Mouse (Mus musculus): ENCODE measurements around the gene Acot5.
"Not testable (repeated sequence)": the region's sequence is repeated elsewhere in the genome, so short reads cannot be mapped to it uniquely, and the experiment has no call there.

Gene Acot5

DNA sequence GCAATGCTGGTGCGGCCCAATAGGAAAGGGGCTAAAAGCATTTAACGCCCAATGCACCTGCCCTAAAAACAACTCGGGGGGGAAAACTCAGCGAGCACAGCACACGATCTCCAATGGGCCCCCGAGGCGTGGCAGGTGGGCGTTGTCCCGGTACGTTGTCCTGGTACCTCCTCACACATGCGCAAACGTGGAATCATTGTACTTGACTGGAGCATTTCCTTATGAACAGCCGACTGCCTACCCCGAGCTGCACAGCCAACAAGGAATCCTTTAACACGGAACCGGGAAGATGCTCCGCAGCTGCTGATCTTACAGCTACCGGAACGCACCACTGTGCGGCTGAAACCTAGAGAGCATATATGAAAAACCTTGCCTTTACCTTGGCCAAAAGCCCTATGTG is 6.8 kb upstream of the Acot5 start:
- no peak for DNase-seq (ENCODE audit: low spot score)

DNA sequence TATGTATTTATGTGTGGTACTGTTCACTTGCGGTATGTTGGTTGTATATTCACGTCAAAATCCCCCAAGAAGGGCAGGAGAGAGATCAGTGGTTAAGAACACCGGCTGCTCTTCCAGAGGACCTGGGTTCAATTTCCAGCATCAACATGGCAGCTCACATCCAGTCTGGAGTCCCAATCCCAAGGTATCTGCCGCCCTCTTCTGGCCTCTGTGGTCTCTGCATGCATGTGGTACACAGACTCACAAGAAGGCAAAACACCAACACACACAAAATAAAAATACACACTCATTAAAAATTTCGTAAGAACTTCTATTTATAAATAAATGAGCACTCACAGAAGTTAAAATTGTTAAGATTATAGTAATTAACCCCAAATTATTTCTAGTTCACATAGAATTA is 5.9 kb upstream of the Acot5 start:
- no peak for DNase-seq (ENCODE audit: low spot score)

DNA sequence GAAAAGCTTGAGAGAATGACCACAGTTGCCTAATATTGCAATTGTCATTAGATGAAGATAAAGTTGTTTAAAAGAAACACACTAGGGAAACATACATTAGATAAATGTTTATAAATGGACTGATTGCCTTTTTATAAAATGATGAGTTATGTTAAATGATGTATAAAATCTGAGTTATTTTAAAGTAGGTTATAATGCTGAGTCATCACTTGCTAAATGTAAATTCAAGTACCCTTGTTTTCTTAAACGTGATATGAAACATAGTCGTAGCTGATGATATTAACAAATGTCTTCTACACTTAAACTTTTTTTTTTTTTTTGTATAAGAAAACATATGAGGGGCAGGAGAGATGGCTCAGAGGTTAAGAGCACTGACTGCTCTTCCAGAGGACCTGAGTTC is 5.3 kb upstream of the Acot5 start:
- DNase-seq (ENCODE audit: low spot score): no peak

DNA sequence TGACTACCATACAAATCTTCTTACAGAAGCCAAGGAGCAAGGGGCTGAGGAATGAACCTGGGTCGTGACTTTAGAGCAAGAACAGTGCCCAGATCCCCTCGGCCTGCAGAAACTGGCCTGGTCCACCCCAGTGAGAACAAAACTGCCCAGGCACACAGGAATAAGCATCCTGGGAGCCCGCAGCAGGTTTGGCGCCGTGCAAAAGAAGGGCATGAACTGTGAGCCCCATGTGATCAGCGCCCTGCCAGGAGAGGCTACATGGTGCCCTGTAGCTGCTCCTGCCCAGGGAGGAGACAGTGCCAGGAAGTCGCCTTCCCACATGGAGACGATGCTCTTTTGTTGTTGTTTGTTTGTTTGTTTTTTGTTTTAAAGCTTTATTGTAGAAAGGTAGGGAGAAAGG is 4.5 kb upstream of the Acot5 start:
- no peak for DNase-seq (ENCODE audit: low spot score)

DNA sequence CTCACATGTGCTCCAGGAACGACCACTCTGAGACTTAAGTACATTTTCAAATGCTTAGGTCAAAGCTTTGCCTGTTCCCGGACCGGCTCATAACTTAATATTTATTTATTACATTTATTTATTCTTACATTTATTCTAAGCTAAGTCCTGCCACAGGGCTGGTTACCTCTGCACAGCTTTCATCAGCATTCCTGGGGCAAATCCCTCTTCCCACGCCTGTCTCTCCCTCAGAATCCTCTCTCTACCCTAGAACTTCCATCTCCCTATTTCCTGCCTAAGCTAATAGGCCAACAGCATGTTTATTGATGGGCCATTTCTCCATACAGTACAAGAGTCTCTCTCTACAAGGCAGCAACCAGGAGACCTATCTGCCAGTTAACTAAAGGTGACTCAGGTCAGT is 1.4 kb upstream of the Acot5 start:
- no peak for DNase-seq (ENCODE audit: low spot score)

DNA sequence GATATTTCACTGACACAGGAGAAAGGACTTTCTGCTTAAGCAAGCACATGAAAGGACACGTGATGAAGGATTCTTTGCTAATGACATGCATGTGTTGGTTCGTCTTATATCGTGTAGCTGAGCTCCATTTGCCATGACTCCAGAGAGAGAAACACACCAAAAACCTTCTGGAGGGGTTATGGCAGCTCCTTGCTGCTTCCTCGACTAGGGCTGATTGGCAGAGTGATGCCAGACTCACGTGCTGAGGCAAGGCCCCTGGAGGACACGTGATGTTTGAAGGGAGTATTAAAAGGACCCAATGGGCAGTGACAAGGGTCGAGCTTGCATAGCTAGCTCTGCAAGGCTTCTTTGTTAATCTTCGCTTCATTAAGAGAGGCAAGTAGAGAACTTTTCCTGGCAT is 829 bp upstream of the Acot5 start:
- no peak for DNase-seq (ENCODE audit: low spot score)

DNA sequence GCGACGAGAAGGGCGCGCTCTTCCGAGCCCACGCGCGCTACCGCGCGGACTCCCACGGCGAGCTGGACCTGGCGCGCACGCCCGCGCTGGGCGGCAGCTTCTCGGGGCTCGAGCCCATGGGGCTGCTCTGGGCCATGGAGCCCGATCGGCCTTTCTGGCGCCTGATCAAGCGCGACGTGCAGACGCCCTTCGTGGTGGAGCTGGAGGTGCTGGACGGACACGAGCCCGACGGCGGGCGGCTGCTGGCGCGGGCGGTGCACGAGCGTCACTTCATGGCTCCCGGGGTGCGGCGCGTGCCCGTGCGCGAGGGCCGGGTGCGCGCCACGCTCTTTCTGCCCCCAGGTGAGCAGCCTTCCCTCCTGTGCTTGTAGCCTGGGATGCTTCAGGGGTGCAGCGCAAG is 457 bp downstream of the Acot5 start:
- peak; percentile 11 for DNase-seq (ENCODE audit: low spot score)

DNA sequence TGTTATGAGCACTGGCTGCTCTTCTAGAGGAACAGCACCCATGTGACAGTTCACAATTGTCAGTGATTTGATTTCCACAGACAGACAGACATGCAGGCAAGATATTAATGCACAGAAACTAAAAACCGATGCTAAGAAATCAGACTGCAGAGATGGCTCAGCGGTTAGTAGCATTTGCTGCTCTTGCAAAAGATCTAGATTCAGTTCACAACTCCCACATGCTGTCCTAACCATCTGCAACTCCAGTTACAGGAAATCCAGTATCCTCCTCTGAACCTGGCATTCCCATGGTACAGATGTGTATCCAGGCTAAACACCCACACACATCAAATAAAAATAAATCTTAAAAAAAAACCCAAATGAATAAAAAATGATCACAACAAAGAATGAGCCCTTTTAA is 2.6 kb downstream of the Acot5 start:
- no peak for DNase-seq (ENCODE audit: low spot score)

DNA sequence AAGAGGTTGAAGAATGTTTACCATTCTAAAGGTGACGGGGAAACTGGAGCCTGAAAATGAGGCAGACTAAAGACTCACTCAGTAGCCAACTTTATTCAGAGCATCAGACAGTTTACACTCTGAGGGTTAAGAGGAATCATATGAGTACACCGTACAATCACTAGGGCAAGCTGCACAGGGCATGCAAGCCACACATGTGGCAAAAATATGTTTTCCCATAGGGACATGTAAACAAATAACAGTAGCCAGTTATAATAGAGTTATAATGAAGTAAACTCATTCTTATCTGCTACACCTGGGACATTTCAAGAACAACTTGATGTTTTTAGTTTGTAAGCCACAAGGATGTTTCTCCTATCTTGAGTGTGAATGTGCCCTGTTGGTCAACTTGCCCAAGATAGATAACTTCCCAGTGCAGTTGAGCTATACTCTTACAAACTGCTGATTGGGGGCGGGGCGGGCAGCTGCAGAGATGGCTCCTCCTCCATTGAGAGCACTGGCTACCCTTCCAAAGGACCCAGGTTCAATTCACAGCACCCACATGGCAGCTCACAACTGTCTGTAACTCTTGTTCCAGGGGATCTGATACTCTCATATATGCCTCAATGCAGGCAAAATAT is 8.4 kb downstream of the Acot5 start:
- no peak for DNase-seq (ENCODE audit: low spot score)

DNA sequence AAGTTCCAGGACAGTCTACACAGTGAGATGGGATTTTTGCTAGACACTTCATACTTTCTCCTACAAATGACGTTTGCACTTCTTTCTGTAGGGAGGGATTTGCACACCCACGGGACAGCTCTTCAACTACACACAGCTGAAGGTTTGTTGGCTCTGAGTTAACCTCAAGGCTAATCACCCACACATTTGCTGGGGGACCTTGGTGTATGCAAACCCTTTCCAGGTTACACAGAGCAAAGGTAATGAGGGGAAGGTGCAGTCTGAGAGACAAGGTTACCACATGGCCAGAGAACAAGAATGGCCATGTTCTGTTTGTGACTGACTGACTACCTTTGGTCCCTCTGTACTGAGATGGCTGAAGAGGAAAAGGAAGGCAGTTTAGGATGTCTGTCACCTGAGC is 14.7 kb downstream of the Acot5 start:
- DNase-seq (ENCODE audit: low spot score): no peak

DNA sequence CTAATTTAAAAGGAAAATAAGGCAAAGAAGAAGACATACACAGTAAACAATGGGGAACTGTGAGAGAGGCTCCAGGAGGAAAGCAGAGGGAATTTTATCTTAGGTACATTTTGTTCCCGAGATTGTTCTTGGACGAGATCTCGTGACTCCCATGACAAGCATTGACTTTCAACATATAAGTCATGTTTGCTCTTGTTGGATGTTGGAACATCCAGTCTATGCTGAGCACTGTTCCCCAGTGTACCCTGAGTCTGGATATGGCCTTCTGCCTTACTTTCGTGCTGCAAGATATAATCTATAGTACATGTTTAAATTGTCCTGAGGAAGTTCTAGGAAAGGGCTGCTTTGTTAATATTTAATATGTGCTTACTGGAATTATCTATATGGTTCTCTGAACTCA is 15.5 kb downstream of the Acot5 start:
- DNase-seq (ENCODE audit: low spot score): no peak

DNA sequence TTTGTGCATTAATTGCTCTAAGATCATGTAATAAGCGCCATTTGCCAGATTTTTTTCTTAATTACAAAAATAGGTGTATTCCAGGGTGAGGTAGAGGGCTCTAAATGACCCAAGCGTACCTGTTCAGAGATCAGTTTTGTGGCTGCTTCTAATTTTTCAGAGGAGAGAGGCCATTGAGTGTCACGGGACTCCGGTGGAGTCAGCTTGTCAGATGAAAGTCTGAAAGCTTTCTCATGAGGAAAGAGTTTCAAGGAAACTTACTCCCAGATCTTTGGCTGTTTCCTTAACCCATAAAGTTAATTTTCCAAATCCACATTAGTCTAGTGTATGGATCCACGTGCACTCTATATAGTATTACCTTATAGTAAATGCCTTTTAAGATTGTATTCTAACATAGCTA is 25.5 kb downstream of the Acot5 start:
- DNase-seq (ENCODE audit: low spot score): not testable (repeated sequence)

DNA sequence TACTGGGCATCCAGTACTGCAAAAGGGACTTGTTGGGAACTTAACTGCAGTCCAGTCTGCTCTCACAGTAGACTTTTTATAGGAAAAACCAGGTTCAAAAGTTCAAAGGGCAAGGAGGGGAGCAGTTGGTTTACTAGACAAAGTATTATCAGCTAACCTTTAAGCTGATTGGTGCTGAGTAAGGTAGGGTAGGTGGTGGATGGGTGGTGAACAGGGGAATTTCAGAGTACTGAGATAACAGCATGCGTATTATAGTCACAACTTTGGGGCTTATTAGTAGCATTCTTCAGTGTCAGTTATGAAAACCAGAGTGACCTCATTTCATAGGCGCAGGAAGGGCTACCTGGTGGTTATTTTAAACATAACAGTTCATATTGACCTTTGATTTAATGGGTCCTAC is 30.5 kb downstream of the Acot5 start:
- DNase-seq (ENCODE audit: low spot score): no peak

DNA sequence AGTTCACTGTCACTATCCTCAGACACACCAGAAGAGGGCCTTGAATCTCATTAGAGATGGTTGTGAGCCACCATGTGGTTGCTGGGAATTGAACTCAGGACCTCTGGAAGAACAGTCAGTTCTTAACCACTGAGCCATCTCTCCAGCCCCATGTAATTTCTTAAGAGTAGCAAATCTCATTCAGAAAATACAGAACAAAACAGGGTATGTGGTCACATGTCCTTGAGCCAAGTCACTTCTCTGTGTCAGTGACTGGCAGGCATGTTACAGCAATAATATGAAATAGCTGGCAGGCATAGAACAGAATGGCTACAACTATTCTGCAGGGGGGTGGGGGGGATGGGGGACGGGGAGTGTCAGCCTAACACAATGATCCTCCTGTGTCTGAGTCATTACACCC is 30.9 kb downstream of the Acot5 start:
- DNase-seq (ENCODE audit: low spot score): no peak

DNA sequence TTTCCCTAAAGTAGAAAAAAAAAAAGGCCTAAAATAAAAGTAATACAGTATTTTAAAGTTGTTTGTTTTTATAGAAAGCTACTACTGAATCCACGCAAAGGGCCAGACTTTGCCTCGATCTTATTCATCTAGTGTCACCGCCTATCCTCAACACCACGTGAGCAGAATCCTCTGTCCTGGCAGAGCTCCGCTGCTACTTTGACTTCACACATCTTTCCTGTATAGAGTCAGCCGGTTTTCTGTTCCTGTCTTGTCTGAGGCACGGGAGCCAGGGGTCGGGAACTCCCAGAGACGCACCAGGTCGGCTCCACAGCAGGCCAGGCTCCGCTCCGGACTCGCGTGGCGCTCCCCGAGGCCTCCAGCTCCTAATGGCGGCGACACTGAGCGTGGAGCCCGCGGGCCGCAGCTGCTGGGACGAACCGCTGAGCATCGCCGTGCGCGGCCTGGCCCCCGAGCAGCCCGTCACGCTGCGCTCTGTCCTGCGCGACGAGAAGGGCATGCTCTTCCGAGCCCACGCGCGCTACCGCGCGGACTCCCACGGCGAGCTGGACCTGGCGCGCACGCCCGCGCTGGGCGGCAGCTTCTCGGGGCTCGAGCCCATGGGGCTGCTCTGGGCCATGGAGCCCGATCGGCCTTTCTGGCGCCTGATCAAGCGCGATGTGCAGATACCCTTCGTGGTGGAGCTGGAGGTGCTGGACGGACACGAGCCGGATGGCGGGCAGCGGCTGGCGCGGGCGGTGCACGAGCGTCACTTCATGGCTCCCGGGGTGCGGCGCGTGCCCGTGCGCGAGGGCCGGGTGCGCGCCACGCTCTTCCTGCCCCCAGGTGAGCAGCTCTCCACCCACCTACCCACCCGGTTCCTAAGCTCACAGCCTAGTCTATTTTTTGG is 31.7 kb downstream of the Acot5 start, which contains the start of gene Acot6:
Acot6 (plus strand) TSS at position 51 of the 889 bp plus-strand sequence.
- peak; percentile 18 for DNase-seq (ENCODE audit: low spot score)

DNA sequence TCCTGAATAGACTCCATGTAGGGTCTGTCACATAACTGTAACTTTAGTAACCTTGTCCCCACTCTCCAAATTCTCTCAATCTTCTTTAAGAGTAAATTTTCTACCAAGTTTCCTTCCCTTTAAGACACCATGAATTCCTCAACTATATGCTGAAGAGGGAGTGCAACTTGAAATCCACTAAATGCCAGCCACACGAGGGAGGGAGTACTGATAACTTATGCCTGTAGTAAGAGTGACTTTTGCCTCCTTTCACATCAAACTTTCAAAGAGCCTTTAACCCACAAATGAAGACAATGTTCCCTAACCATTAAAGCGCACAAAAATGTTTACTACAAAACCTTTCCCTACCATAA is 32.3 kb downstream of the Acot5 start:
- DNase-seq (ENCODE audit: low spot score): no peak

DNA sequence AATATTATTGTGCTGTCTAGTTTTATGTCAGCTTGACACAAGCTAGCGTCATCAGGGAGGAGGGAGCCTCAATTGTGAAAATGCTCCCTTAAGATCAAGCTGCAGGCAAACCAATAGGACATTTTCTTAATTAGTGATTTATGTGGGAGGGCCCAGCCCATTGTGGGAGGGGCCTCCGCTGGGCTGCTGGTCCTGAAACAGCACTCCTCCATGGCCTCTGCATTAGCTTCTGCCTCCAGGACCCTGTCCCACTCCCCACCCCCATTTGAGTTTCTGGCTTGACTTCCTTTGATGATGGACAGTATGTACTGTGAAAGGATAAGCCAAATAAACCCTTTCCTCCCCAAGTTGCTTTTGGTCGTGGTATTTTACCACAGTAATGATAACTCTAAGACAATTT is 37.9 kb downstream of the Acot5 start:
- no peak for DNase-seq (ENCODE audit: low spot score)

DNA sequence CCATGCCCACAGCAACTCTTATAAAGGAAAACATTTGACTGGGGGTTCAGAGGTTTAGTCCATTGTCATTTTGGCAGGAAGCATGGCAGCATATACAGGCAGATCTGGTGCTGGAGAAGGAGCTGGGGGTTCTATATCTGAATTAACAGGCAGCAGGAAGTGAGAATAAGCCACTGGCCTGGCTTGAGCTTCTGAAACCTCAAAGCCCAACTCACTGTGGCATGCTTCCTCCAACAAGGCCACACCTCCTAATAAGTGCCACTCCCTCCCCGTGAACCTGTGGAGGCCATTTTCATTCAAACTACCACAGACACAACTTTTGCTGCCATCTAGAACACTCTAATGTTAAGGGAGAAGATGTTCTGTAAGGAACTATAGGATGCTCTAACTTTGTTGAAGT is 38.6 kb downstream of the Acot5 start:
- DNase-seq (ENCODE audit: low spot score): no peak

DNA sequence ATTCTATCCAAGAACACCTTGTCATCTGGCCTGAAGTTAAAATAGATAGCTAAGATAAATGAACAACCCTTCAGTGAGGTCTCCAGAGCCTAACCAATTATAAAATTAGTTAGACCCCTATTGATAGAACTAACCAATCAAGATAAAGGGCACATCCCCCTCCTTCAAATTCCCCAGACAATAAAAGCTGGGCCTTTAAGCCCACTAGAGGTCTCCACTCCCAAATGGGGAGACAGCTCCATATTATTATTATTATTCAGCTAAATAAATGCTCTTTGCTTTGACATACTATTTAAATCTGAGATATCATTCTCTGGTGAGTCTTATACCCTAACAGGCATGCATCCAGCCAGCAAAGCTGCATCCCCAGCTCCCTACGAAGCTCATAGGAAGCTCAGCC is 40.8 kb downstream of the Acot5 start:
- no peak for DNase-seq (ENCODE audit: low spot score)

DNA sequence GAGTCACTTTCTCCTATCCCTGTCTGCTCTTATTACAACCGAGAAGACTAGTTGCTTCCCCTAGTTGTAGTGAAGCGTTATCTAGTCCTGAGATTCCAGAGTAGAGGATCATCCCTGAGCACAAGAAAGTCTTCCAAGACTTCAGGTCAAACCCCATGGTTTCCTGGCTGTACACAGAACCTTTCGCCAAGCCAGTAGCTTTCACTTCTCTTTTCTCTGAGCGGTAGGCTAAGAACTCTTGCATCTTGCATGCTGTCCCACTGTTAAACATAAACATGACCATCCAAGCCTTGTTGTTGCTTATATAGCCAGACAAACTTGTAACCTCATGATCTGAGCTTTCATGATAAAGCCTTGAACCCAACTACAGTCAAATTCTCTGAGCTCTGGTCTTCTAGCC is 41.7 kb downstream of the Acot5 start:
- DNase-seq (ENCODE audit: low spot score): no peak

DNA sequence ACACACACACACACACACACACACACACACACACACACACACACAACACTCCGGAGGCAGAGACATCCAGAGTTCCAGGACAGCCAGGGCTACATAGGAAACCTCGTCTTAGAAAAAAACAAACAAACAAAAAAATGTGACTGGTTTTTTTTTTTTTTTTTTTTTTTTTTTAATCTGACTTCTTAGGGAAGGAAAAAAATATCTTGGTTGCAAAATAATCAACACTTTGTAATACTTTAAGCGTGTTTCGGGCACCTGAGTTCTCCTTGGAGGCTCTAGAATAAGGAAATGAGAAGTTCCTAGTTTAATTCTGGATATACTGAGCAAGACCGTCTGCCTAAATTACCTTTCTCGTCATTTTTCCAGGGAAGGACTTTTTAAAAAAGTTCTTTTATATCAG is 44.6 kb downstream of the Acot5 start:
- no peak for DNase-seq (ENCODE audit: low spot score)

DNA sequence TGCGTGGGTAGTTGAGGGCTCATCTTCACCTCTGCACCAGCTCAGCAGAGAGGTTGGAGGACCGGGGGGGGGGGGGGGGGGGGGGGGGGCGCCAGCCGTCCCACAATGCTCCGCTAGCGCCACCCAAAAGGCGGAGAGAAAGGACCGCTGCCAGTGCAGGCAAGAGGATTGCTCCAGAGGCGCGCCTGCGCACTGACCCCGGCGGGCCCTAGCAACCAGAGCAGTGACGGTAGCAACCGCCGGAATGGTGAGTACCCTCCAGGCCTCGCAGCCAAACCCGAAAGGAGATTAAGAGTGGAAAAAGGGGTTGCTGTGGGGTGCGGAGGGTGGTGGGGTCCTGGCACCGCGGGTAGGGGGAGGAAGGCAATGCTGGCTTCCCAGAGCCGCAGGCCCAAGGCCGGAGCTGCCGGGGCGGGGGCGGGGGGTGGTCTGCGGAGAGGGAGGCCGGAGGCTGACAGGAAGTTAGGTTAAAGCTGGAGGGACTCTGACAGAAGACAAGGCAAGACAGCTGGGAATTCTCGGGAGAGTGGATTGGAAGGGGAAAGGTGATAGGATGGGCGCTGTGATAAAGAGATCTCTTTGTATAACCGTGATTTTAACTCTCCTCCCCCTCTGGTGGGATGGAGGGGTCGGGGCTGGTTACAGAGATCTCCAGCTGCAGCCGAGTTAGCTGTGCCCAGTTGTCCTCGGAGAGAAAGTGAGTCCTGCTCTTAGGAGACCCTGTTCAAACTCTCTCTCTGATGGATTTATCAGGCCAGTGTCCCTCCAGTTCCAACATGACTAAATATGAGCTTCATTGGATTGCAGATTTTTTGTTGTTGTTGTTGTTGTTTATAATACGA is 45.2 kb downstream of the Acot5 start, which contains the start of gene Dnal1:
Dnal1 (plus strand) TSS at position 214 of the 842 bp plus-strand sequence.
- peak; percentile 69 for DNase-seq (ENCODE audit: low spot score)

DNA sequence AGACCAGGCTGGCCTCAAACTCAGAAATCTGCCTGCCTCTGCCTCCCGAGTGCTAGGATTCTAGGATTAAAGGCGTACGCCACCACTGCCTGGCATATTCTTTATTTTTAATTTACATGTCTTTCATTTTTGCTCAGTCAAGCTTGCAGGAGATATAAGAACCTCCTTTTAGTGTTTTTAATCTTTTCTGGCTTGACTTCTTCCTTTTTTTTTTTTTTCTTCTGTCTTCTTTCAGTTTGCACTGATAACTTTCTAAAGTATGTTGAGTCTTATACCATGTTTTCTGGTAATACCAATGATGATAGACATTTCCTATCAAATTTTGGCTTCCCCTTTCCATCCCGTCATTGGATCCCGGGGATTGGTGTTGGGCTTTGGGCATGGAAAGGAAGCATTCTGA is 50.5 kb downstream of the Acot5 start:
- DNase-seq (ENCODE audit: low spot score): no peak
